Mouse (Mus musculus) kidney, embryonic 15.5 days (tissue): Measurements from ENCODE around the gene Hunk. TPM values are rescaled to one million over a fixed set of nuclear protein-coding genes. Genes with fewer than 3 reads are reported as not detected.

Experiments
- ATAC-seq: fragments of 200-750 bp; cut with Nextera tagmentation; replicated peaks from 2 replicates; pipeline ENCODE4 v1.8.0; 2017; ENCODE audit warnings: moderate TSS enrichment; ENCODE audit not compliant: low FRiP score
- H3K27ac ChIP-seq: fragments of 300-500 bp; sonication (generic); 2 replicates; pipeline ENCODE4 v1.5.1; 2015; ENCODE audit warnings: mild to moderate bottlenecking, inconsistent platforms
- H3K27me3 ChIP-seq: fragments of 300-500 bp; sonication (generic); 2 replicates; pipeline ENCODE4 v1.6.1; 2015; ENCODE audit warnings: inconsistent platforms
- H3K36me3 ChIP-seq: fragments of 300-500 bp; sonication (generic); 2 replicates; pipeline ENCODE4 v1.6.1; 2015; ENCODE audit warnings: inconsistent platforms
- H3K4me1 ChIP-seq: fragments of 300-500 bp; sonication (generic); 2 replicates; pipeline ENCODE4 v1.6.1; 2015; ENCODE audit warnings: inconsistent platforms
- H3K4me2 ChIP-seq: fragments of 300-500 bp; sonication (generic); 2 replicates; pipeline ENCODE4 v1.6.1; 2015; ENCODE audit warnings: moderate library complexity, mild to moderate bottlenecking, inconsistent platforms
- H3K4me3 ChIP-seq: fragments of 300-500 bp; sonication (generic); replicated peaks from 2 replicates; pipeline ENCODE4 v1.5.1; 2015; ENCODE audit warnings: mild to moderate bottlenecking, inconsistent platforms
- H3K9ac ChIP-seq: fragments of 300-500 bp; sonication (generic); 2 replicates; pipeline ENCODE4 v1.6.1; 2015; ENCODE audit warnings: mild to moderate bottlenecking, inconsistent platforms
- H3K9me3 ChIP-seq: fragments of 300-500 bp; sonication (generic); replicated peaks from 2 replicates; pipeline ENCODE4 v1.6.1; 2016; ENCODE audit warnings: inconsistent platforms
- WGBS: fragments of 180-500 bp; shearing (Covaris S2); methylation state at CpG from one replicate; pipeline ENCODE4 v1.1.7; 2015; ENCODE audit warnings: mixed read lengths; 5-methylcytosine and 5-hydroxymethylcytosine counted together
- polyA plus RNA-seq: library from polyadenylated mRNA; unstranded; fragments of >200 nt; fragmentation: Nextera tagmentation; extraction: Ambion mirVana; gene quantifications from 2 replicates; pipeline ENCODE4 v1.2.1, GENCODE M21; 2015

The Hunk gene
- polyA plus RNA-seq, 1 experiment from 2014 or later, result 13.5 TPM

DNA sequence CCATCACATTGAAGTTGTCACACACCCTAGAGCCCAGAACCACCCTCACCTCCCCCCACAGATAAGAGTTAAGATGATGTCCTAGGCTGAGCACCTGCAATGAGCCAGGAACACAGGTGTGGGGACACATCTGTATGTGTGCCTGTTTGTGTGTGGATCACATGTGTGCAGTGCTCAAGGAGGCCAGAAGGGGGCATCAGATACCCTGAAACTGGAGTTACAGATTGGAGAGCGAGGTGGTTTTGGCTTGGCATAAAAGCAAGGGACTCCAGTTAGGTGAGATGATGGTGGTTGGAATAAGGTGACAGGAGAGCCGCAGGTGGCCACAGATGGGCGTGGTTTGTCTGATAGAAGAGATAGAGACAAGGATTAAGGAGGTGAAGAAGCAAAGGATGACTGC is 4.2 kb upstream of the Hunk start:
- Histone ChIP-seq H3K9me3 (no peaks in the 10 kb centered on the region), H3K4me1 (peaks cover 32% of the 10 kb centered on the region), H3K36me3 (no peaks in the 10 kb centered on the region), H3K4me2 (no peak overlapping the region), H3K9ac (no peak overlapping the region), H3K27ac (no peak overlapping the region), H3K4me3 (no peak overlapping the region), H3K27me3 (peaks cover 37% of the 10 kb centered on the region)
- ATAC-seq, result no peak
- 92% methylated on average over 3 of the region's 3 CpGs for WGBS

DNA sequence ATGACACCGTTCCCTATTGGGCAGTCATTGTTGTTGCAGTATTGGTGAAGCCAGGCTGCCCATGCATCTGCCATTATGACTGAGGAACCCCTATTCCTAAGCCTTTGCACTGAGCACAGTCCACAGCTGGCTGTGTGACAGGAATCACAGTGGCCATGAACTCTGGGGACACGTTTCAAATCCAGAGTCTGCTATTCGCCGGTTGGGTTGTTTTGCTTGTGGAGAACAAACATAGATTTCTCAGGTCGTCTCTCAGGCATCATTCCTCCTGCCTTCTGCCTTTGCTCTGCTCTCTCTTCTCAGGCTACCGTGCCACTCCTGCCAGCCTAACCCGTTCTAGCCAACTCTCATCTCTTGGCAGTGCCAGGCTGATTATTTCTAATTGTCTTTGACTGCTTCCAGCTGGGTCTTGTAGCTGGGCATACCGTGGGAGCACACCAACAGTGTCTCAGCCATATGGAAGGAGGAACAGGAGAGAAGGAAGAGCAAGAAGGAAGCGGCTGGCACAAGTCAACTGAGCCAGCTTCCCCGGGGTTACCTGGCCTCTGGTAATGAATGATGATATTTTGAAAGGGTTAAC is 3.0 kb upstream of the Hunk start:
- WGBS, result 61% methylated on average over 10 of the region's 10 CpGs
- no peak overlapping the region for H3K4me3 ChIP-seq
- H3K4me1 ChIP-seq, result peaks cover 40% of the 10 kb centered on the region
- H3K4me2 ChIP-seq, result no peak overlapping the region
- peaks cover 37% of the 10 kb centered on the region for H3K27me3 ChIP-seq
- H3K36me3 ChIP-seq, result no peaks in the 10 kb centered on the region
- H3K9ac ChIP-seq, result no peak overlapping the region
- no peak overlapping the region for H3K27ac ChIP-seq
- ATAC-seq, result no peak
- no peaks in the 10 kb centered on the region for H3K9me3 ChIP-seq

DNA sequence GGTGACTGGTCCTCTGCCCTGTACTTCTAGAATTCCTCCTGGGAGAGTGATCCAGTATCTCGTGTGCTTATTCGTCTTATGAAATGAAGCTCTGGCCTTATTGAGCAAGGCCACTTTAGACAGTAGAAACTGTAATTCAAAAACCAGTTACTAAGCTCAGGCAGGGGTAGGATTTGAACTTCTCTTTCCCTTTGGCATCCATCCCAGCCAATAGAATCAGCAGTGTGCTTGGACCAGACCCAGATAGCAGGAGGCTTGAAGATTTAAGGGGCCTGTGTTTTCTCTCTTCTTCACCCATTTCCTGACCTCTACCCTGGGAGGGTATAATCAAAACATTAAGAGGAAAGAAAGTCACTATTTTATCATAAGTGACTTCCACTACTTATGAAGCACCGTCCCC is 1.8 kb upstream of the Hunk start:
- Histone ChIP-seq H3K4me1 (peaks cover 52% of the 10 kb centered on the region), H3K9ac (no peak overlapping the region), H3K4me2 (no peak overlapping the region), H3K36me3 (no peaks in the 10 kb centered on the region), H3K9me3 (no peaks in the 10 kb centered on the region), H3K27ac (no peak overlapping the region), H3K4me3 (no peak overlapping the region), H3K27me3 (peaks cover 31% of the 10 kb centered on the region)
- ATAC-seq, result no peak
- WGBS, result 38% methylated on average over 3 of the region's 3 CpGs

DNA sequence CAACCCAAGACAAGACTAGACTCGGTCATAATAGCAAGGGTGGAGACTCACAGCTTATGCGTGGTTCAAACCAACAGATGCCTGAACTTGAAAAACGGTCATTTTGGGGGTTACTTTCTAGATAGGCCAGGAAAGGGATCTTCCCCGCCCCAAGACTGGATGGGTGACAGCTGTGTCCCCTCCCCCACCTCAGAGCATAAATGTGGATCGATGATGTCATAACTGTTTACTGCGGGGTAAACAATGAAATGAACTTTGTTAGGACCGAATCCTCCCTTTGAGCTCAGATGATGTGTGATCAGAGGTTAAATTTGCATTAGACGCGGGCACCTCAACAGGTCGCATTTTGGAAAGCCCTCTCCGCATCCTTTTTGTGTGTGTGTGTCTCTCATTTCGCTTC is 967 bp upstream of the Hunk start:
- 4% methylated on average over 12 of the region's 12 CpGs for WGBS
- H3K27ac ChIP-seq, result peak overlapping the region; percentile 97

DNA sequence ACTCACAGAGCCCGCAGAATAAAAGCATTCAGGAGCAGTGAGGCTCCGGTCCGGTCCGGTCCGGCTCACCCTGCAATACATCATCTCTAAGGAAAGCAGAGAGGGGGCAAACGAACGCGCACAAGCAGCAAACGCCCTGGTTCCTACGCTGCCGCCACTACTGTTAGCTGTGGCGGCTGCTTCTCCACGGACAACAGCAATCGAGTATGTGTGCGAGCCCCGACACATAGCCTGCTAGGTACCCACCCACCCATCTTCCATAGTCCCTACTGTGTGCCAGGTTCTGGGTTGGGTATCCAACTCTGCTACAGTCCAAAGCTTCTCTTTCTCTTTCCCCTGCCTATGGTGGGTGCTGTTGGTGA is 506 bp upstream of the Hunk start:
- Histone ChIP-seq H3K9me3 (no peaks in the 10 kb centered on the region), H3K27me3 (peaks cover 31% of the 10 kb centered on the region), H3K4me2 (peak overlapping the region; percentile 91), H3K4me1 (peaks cover 57% of the 10 kb centered on the region), H3K27ac (peak overlapping the region; percentile 97), H3K36me3 (peaks cover 1% of the 10 kb centered on the region; the same call in 1 of the 2 replicates), H3K4me3 (peak overlapping the region; percentile 92), H3K9ac (peak overlapping the region; percentile 91)
- WGBS, result under 1% methylated on average over 16 of the region's 16 CpGs
- peak; percentile 22 for ATAC-seq

More for the DNA sequence above, 967 bp upstream of the Hunk start:
- H3K9me3 ChIP-seq, result no peaks in the 10 kb centered on the region
- H3K36me3 ChIP-seq, result no peaks in the 10 kb centered on the region
- peaks cover 31% of the 10 kb centered on the region for H3K27me3 ChIP-seq
- H3K4me1 ChIP-seq, result peaks cover 59% of the 10 kb centered on the region
- H3K4me3 ChIP-seq, result peak overlapping the region; percentile 92
- H3K9ac ChIP-seq, result peak overlapping the region; percentile 91; the same call in 1 of the 2 replicates
- peak overlapping the region; percentile 91 for H3K4me2 ChIP-seq
- ATAC-seq, result no peak

DNA sequence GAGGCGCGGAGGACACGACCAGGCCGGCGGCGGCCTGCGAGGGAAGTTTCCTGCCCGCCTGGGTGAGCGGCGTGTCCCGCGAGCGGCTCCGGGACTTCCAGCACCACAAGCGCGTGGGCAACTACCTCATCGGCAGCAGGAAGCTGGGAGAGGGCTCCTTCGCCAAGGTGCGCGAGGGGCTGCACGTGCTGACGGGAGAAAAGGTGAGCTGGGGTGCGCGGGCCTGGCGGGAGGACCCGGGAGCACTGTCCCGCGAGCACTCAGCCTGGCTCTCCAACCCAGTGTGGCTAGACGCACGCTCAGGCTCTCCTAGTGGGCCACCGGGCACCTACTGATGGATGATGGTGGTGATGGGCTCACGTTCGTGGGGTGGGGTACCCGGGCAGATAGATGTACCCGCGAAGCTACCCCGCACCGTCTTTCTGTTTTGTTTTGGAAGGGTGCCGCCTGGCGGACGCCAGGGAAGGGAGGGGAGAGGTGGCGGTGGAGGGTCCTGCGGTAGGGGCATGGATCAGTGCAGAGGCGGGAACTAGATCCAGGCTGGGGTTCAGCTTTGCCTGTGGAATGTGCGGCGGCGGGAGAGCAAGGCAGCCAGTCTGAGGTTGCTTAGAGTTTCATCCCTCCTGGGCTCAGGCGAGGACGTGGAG is 824 bp downstream of the Hunk start:
- Histone ChIP-seq H3K4me2 (peak overlapping the region; percentile 91), H3K27me3 (peaks cover 23% of the 10 kb centered on the region), H3K4me1 (peaks cover 60% of the 10 kb centered on the region), H3K4me3 (peak overlapping the region; percentile 92), H3K9ac (peak overlapping the region; percentile 91), H3K27ac (peak overlapping the region; percentile 97), H3K36me3 (peaks cover 15% of the 10 kb centered on the region), H3K9me3 (no peaks in the 10 kb centered on the region; the same call in 1 of the 2 replicates)
- peak; percentile 69 for ATAC-seq
- under 1% methylated on average over 49 of the region's 49 CpGs for WGBS

DNA sequence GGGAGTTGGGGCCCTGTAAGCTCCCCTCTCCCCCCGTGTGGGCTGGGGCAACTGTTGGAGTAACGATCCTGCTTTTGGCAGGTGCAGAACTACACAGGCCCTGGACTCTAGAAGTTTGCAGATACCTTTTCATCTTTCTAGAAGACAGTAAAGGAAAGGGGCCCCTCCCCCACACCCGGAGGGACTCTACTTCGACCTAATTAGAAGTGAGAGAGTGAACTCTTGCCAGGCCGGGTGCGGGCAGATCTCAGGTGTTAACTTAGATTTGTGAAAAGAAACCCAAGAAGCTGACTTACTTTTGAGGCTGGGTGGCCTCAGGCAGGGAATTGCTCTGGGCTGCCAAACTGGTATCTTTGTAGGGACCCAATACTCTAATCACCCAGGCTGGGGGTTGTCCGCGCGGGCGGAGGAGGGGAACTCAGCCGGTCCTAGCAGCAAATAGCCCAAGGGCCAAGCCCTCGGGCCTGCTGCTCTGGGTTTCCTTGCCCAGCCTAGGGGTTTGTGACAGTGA is 1.4 kb downstream of the Hunk start:
- Histone ChIP-seq H3K9me3 (no peaks in the 10 kb centered on the region; the same call in 1 of the 2 replicates), H3K36me3 (peaks cover 20% of the 10 kb centered on the region), H3K9ac (peak overlapping the region; percentile 91), H3K4me3 (peak overlapping the region; percentile 92), H3K27me3 (peaks cover 23% of the 10 kb centered on the region), H3K4me2 (peak overlapping the region; percentile 91), H3K27ac (peak overlapping the region; percentile 97), H3K4me1 (peaks cover 60% of the 10 kb centered on the region)
- 3% methylated on average over 12 of the region's 12 CpGs for WGBS
- ATAC-seq, result 0 out of 2 replicates have a peak, but pooled peaks have one; percentile 1

DNA sequence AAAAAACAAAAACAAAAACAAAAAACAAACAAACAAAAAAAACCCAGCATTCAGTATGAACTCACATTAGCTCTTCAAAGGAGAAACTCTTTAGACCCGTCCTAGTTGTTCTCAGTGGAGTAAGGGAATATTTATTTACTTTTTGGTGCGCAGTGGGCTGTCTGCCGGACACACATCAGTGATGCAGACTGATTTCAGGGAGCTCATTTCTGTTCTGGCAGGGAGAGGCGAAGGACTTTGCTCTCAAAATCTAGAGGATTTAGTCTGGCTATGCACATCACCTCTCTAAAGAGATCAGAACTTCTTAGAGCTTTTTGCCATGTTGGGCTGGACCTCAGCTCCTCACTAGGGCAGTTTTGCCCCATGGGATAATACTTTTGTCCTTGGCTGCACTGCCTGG is 2.1 kb downstream of the Hunk start:
- Histone ChIP-seq H3K27me3 (peaks cover 16% of the 10 kb centered on the region), H3K9me3 (no peaks in the 10 kb centered on the region; the same call in 1 of the 2 replicates), H3K36me3 (peaks cover 24% of the 10 kb centered on the region), H3K4me2 (peak overlapping the region; percentile 91), H3K9ac (peak overlapping the region; percentile 1; the same call in 1 of the 2 replicates), H3K4me1 (peaks cover 55% of the 10 kb centered on the region), H3K4me3 (peak overlapping the region; percentile 92), H3K27ac (no peak overlapping the region)
- ATAC-seq, result no peak
- 42% methylated on average over 4 of the region's 4 CpGs for WGBS

DNA sequence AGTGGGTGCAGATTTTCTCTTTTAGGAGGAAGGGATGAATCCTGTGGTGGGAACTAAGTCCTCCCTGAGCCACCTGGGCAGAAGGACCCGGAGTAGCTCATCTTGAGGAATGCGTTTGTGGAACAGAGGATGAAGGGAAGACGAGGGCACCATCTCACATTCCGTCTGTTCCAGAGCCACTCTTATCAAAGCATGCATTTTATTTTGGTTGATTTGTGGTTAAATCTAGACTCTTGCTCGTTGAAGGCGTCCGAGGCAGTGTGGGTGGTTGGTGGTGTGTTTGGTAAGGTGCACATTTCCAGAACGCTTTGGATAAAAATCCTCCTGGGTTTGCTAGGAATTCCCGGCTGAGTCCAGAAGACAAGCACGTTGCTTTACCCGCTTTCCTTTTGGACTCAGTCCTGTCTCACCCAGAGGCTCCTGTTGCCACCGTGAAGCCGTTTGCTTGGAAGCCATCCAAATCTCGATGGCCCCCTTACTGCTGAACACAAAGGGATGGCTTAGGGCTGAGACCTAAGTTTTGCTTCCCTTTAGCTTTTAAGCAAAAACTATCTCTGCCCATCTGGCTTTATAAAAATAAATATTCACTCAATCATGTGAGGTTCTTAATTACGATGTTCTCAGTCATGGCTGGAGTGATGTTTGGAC is 3.4 kb downstream of the Hunk start:
- 60% methylated on average over 15 of the region's 15 CpGs for WGBS
- Histone ChIP-seq H3K36me3 (peaks cover 24% of the 10 kb centered on the region), H3K27ac (no peak overlapping the region), H3K9ac (peak overlapping the region; percentile 7; the same call in 1 of the 2 replicates), H3K4me1 (peaks cover 46% of the 10 kb centered on the region), H3K4me2 (peak overlapping the region; percentile 91), H3K27me3 (0 out of 2 replicates have a peak, but pooled peaks cover 6% of the 10 kb centered on the region), H3K9me3 (no peaks in the 10 kb centered on the region; the same call in 1 of the 2 replicates), H3K4me3 (peak overlapping the region; percentile 92)
- ATAC-seq, result no peak

DNA sequence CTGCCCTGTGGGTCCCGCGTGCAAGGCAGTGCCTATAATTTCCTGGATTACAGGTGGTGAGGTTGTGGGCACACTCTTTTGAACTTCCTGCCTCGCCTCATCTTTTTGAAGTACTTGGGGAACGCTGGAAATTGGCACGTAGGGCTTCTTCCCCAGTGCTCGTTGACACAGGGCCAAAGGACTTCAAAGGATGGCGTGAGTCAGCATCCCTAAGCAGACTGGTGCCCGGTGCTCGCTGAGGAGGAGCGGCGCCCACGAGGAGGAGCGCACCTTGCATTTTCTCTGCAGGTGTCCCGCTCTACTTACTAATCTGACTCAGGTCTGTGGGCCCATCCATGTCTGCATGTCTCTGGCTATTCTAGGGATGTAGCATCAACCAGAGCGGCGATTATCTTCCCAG is 4.9 kb downstream of the Hunk start:
- peaks cover 47% of the 10 kb centered on the region for H3K4me1 ChIP-seq
- no peaks in the 10 kb centered on the region for H3K27me3 ChIP-seq
- H3K4me2 ChIP-seq, result no peak overlapping the region
- H3K27ac ChIP-seq, result no peak overlapping the region
- ATAC-seq, result no peak
- no peak overlapping the region for H3K9ac ChIP-seq
- 88% methylated on average over 16 of the region's 16 CpGs for WGBS
- H3K4me3 ChIP-seq, result no peak overlapping the region
- no peaks in the 10 kb centered on the region; the same call in 1 of the 2 replicates for H3K9me3 ChIP-seq
- H3K36me3 ChIP-seq, result peaks cover 27% of the 10 kb centered on the region

DNA sequence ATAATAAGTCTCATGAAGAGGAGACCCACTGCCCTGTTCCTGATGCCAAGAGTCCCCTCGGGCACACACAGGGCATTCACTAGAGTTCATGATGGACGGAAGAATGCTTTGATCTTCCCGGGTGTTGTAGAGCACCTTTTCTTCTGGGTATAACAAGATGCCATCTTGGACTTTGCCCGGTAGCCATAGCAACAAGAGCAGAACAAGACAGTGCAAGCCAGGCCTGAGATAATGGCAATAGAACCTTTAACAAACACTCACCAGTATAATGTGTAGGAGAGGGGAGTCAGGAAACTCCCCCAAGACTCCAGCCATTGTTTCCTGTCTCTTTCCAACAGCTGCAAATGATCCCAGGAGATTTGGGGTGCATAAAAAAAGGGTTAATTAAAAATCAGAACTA is 8.9 kb downstream of the Hunk start:
- Histone ChIP-seq H3K4me2 (no peak overlapping the region), H3K4me1 (peaks cover 38% of the 10 kb centered on the region), H3K36me3 (peaks cover 31% of the 10 kb centered on the region), H3K27me3 (no peaks in the 10 kb centered on the region), H3K9ac (no peak overlapping the region), H3K27ac (no peak overlapping the region), H3K9me3 (no peaks in the 10 kb centered on the region; the same call in 1 of the 2 replicates), H3K4me3 (no peak overlapping the region)
- 86% methylated on average over 4 of the region's 4 CpGs for WGBS
- ATAC-seq, result peak; percentile 24; the same call in 1 of the 2 replicates
